Mouse (Mus musculus): ENCODE measurements around the gene Mertk. TPM values are rescaled to one million over a fixed set of nuclear protein-coding genes. Genes with fewer than 3 reads are reported as not detected.

The Mertk gene
- polyA plus RNA-seq, 1 experiment from 2014 or later = 3.4 TPM

GRCm38 (mm10) chr2:128746621-128747151 is 47.9 kb downstream of the Mertk start:
- Histone ChIP-seq H3K4me2 (no peak overlapping the region), H3K27me3 (no peaks in the 10 kb centered on the region), H3K4me1 (replicated peaks) (no peaks in the 10 kb centered on the region; the same call in 1 of the 2 replicates), H3K36me3 (no peaks in the 10 kb centered on the region), H3K9ac (no peak overlapping the region), H3K4me3 (replicated peaks) (no peak overlapping the region), H3K9me3 (replicated peaks) (no peaks in the 10 kb centered on the region), H3K27ac (no peak overlapping the region; the same call in 1 of the 2 replicates)
- ATAC-seq (ENCODE audit: low read depth) = no peak
- no peak for DNase-seq
- WGBS (ENCODE audit: insufficient replicate concordance) = 63% methylated on average over 5 of the region's 5 CpGs

GRCm38 (mm10) chr2:128747433-128748028 is 48.8 kb downstream of the Mertk start:
- DNase-seq = no peak
- no peak overlapping the region for H3K9ac ChIP-seq
- no peak overlapping the region for H3K4me2 ChIP-seq
- H3K9me3 ChIP-seq (replicated peaks) = no peaks in the 10 kb centered on the region
- no peaks in the 10 kb centered on the region; the same call in 1 of the 2 replicates for H3K4me1 ChIP-seq (replicated peaks)
- H3K27ac ChIP-seq = no peak overlapping the region
- H3K27me3 ChIP-seq = no peaks in the 10 kb centered on the region
- no peak overlapping the region for H3K4me3 ChIP-seq (replicated peaks)
- no peaks in the 10 kb centered on the region for H3K36me3 ChIP-seq
- WGBS (ENCODE audit: insufficient replicate concordance) = 52% methylated on average over 8 of the region's 8 CpGs
- no peak for ATAC-seq (ENCODE audit: low read depth)

- no peaks in the 10 kb centered on the region for H3K36me3 ChIP-seq
- DNase-seq (no peak), ATAC-seq (ENCODE audit: low read depth) (no peak)
- H3K4me1 ChIP-seq (replicated peaks) = no peaks in the 10 kb centered on the region; the same call in 1 of the 2 replicates
- 47% methylated on average over 6 of the region's 6 CpGs for WGBS (ENCODE audit: insufficient replicate concordance)
- no peaks in the 10 kb centered on the region for H3K27me3 ChIP-seq
- H3K4me2 ChIP-seq = no peak overlapping the region
- H3K27ac ChIP-seq = no peak overlapping the region
- H3K9ac ChIP-seq = no peak overlapping the region
- H3K9me3 ChIP-seq (replicated peaks) = no peaks in the 10 kb centered on the region
- H3K4me3 ChIP-seq (replicated peaks) = no peak overlapping the region
Measured at GRCm38 (mm10) chr2:128748171-128748570, 49.4 kb downstream of the Mertk start.

GRCm38 (mm10) chr2:128751030-128751429 is 52.3 kb downstream of the Mertk start:
- no peak overlapping the region for H3K4me3 ChIP-seq (replicated peaks)
- no peak overlapping the region for H3K9ac ChIP-seq
- H3K4me2 ChIP-seq = no peak overlapping the region
- H3K36me3 ChIP-seq = no peaks in the 10 kb centered on the region
- ATAC-seq (ENCODE audit: low read depth) (no peak), DNase-seq (no peak)
- H3K4me1 ChIP-seq (replicated peaks) = no peaks in the 10 kb centered on the region; the same call in 1 of the 2 replicates
- no peak overlapping the region for H3K27ac ChIP-seq
- H3K9me3 ChIP-seq (replicated peaks) = no peaks in the 10 kb centered on the region
- no peaks in the 10 kb centered on the region for H3K27me3 ChIP-seq
- WGBS (ENCODE audit: insufficient replicate concordance) = 55% methylated on average over 6 of the region's 6 CpGs

GRCm38 (mm10) chr2:128753295-128753873 is 54.6 kb downstream of the Mertk start:
- Histone ChIP-seq H3K4me3 (replicated peaks) (no peak overlapping the region), H3K9ac (no peak overlapping the region), H3K36me3 (no peaks in the 10 kb centered on the region), H3K4me2 (no peak overlapping the region), H3K9me3 (replicated peaks) (no peaks in the 10 kb centered on the region), H3K4me1 (replicated peaks) (no peaks in the 10 kb centered on the region), H3K27me3 (no peaks in the 10 kb centered on the region), H3K27ac (no peak overlapping the region)
- ATAC-seq (ENCODE audit: low read depth) (no peak), DNase-seq (no peak)
- 50% methylated on average over 6 of the region's 6 CpGs for WGBS (ENCODE audit: insufficient replicate concordance)

GRCm38 (mm10) chr2:128755149-128755691 is 56.5 kb downstream of the Mertk start:
- 55% methylated on average over 4 of the region's 4 CpGs for WGBS (ENCODE audit: insufficient replicate concordance)
- DNase-seq (no peak), ATAC-seq (ENCODE audit: low read depth) (no peak)
- H3K27me3 ChIP-seq = no peaks in the 10 kb centered on the region
- no peak overlapping the region for H3K4me3 ChIP-seq (replicated peaks)
- no peaks in the 10 kb centered on the region for H3K4me1 ChIP-seq (replicated peaks)
- H3K4me2 ChIP-seq = no peak overlapping the region
- H3K27ac ChIP-seq = no peak overlapping the region
- no peak overlapping the region for H3K9ac ChIP-seq
- no peaks in the 10 kb centered on the region for H3K9me3 ChIP-seq (replicated peaks)
- H3K36me3 ChIP-seq = no peaks in the 10 kb centered on the region

- Histone ChIP-seq H3K27ac (no peak overlapping the region), H3K27me3 (no peaks in the 10 kb centered on the region), H3K9ac (no peak overlapping the region; the same call in 1 of the 2 replicates), H3K4me1 (replicated peaks) (no peaks in the 10 kb centered on the region), H3K36me3 (peaks cover 13% of the 10 kb centered on the region; the same call in 1 of the 2 replicates), H3K9me3 (replicated peaks) (no peaks in the 10 kb centered on the region), H3K4me2 (no peak overlapping the region), H3K4me3 (replicated peaks) (no peak overlapping the region)
- 66% methylated on average over 10 of the region's 10 CpGs for WGBS (ENCODE audit: insufficient replicate concordance)
- DNase-seq (no peak), ATAC-seq (ENCODE audit: low read depth) (no peak)
Measured at GRCm38 (mm10) chr2:128758724-128759340, 60.1 kb downstream of the Mertk start.

GRCm38 (mm10) chr2:128762008-128762407 is 63.3 kb downstream of the Mertk start:
- peaks cover 13% of the 10 kb centered on the region; the same call in 1 of the 2 replicates for H3K36me3 ChIP-seq
- no peak overlapping the region for H3K27ac ChIP-seq
- H3K4me1 ChIP-seq (replicated peaks) = no peaks in the 10 kb centered on the region
- H3K4me3 ChIP-seq (replicated peaks) = no peak overlapping the region
- H3K4me2 ChIP-seq = no peak overlapping the region
- H3K27me3 ChIP-seq = no peaks in the 10 kb centered on the region
- DNase-seq = no peak
- 68% methylated on average over 9 of the region's 9 CpGs for WGBS (ENCODE audit: insufficient replicate concordance)
- H3K9ac ChIP-seq = no peak overlapping the region
- no peaks in the 10 kb centered on the region for H3K9me3 ChIP-seq (replicated peaks)
- ATAC-seq (ENCODE audit: low read depth) = no peak

- 73% methylated on average over 1 of the region's 1 CpGs for WGBS (ENCODE audit: insufficient replicate concordance)
- Histone ChIP-seq H3K4me2 (no peak overlapping the region), H3K4me1 (replicated peaks) (no peaks in the 10 kb centered on the region), H3K27me3 (no peaks in the 10 kb centered on the region), H3K27ac (no peak overlapping the region), H3K9me3 (replicated peaks) (no peaks in the 10 kb centered on the region), H3K4me3 (replicated peaks) (no peak overlapping the region), H3K9ac (no peak overlapping the region), H3K36me3 (peaks cover 13% of the 10 kb centered on the region; the same call in 1 of the 2 replicates)
- DNase-seq = no peak
- ATAC-seq (ENCODE audit: low read depth) = no peak
Measured at GRCm38 (mm10) chr2:128765787-128766186, 67.0 kb downstream of the Mertk start.

- no peaks in the 10 kb centered on the region for H3K36me3 ChIP-seq
- no peak for ATAC-seq (ENCODE audit: low read depth)
- H3K27me3 ChIP-seq = no peaks in the 10 kb centered on the region
- no peaks in the 10 kb centered on the region for H3K4me1 ChIP-seq (replicated peaks)
- 57% methylated on average over 4 of the region's 4 CpGs for WGBS (ENCODE audit: insufficient replicate concordance)
- no peak overlapping the region for H3K4me3 ChIP-seq (replicated peaks)
- no peak overlapping the region for H3K4me2 ChIP-seq
- DNase-seq = no peak
- H3K9ac ChIP-seq = no peak overlapping the region
- no peaks in the 10 kb centered on the region for H3K9me3 ChIP-seq (replicated peaks)
- H3K27ac ChIP-seq = no peak overlapping the region
Measured at GRCm38 (mm10) chr2:128768545-128769247, 69.9 kb downstream of the Mertk start.

GRCm38 (mm10) chr2:128770557-128770956 is 71.8 kb downstream of the Mertk start:
- no peak for ATAC-seq (ENCODE audit: low read depth)
- Histone ChIP-seq H3K27ac (no peak overlapping the region), H3K9me3 (replicated peaks) (no peaks in the 10 kb centered on the region), H3K36me3 (no peaks in the 10 kb centered on the region), H3K9ac (no peak overlapping the region), H3K27me3 (no peaks in the 10 kb centered on the region), H3K4me1 (replicated peaks) (no peaks in the 10 kb centered on the region), H3K4me2 (no peak overlapping the region), H3K4me3 (replicated peaks) (no peak overlapping the region)
- 68% methylated on average over 6 of the region's 6 CpGs for WGBS (ENCODE audit: insufficient replicate concordance)
- no peak for DNase-seq
